Mouse (Mus musculus) embryonic facial prominence, embryonic 14.5 days (tissue): ENCODE data around the gene Arid3a. TPM values are rescaled to one million over a fixed set of nuclear protein-coding genes. Genes with fewer than 3 reads are reported as not detected.

Source experiments
- ATAC-seq: fragments of 200-750 bp; cut with Nextera tagmentation; 2 replicates; pipeline ENCODE4 v1.8.0; 2017; ENCODE audit warnings: low read depth, moderate number of reproducible peaks, moderate TSS enrichment
- DNase-seq: peaks from one replicate; pipeline ENCODE4 v3.0.0-alpha.2; 2015; ENCODE audit warnings: low spot score
- H3K27ac ChIP-seq: fragments of 300-500 bp; sonication (generic); replicated peaks from 2 replicates; pipeline ENCODE4 v1.5.1; 2014; ENCODE audit warnings: low read depth, mild to moderate bottlenecking, low read length, moderate library complexity
- H3K27me3 ChIP-seq: fragments of 300-500 bp; sonication (generic); replicated peaks from 2 replicates; pipeline ENCODE4 v1.6.1; 2014; ENCODE audit warnings: low read length; ENCODE audit not compliant: control insufficient read depth, insufficient read depth
- H3K36me3 ChIP-seq: fragments of 300-500 bp; sonication (generic); 2 replicates; pipeline ENCODE4 v1.6.1; 2014; ENCODE audit warnings: low read length, mixed read lengths; ENCODE audit not compliant: control insufficient read depth, insufficient read depth
- H3K4me1 ChIP-seq: fragments of 300-500 bp; sonication (generic); 2 replicates; pipeline ENCODE4 v1.6.1; 2014; ENCODE audit warnings: antibody characterized with exemption, low read length; ENCODE audit not compliant: control insufficient read depth, insufficient read depth
- H3K4me2 ChIP-seq: fragments of 300-500 bp; sonication (generic); 2 replicates; pipeline ENCODE4 v1.6.1; 2014; ENCODE audit warnings: low read depth, mild to moderate bottlenecking, low read length, moderate library complexity, mixed read lengths
- H3K4me3 ChIP-seq: fragments of 300-500 bp; sonication (generic); 2 replicates; pipeline ENCODE4 v1.5.1; 2014; ENCODE audit warnings: low read depth, mild to moderate bottlenecking, low read length
- H3K9ac ChIP-seq: fragments of 300-500 bp; sonication (generic); 2 replicates; pipeline ENCODE4 v1.6.1; 2014; ENCODE audit warnings: low read depth, mild to moderate bottlenecking, low read length, moderate library complexity, mixed read lengths
- H3K9me3 ChIP-seq: fragments of 300-500 bp; sonication (generic); 2 replicates; pipeline ENCODE4 v1.6.1; 2016; ENCODE audit warnings: low read length; ENCODE audit not compliant: control insufficient read depth
- WGBS: fragments of 180-500 bp; shearing (Covaris S2); extraction: QIAGEN DNeasy Blood & Tissue Kit; methylation state at CpG from one replicate; pipeline ENCODE4 v1.1.7; 2014; 5-methylcytosine and 5-hydroxymethylcytosine counted together
- polyA plus RNA-seq: library from polyadenylated mRNA; unstranded; fragments of >200 nt; fragmentation: Nextera tagmentation; extraction: Ambion mirVana; gene quantifications from 2 replicates; pipeline ENCODE4 v1.2.1, GENCODE M21; 2014

Arid3a gene
- polyA plus RNA-seq, 1 experiment from 2014 or later: 3.1 TPM

- DNase-seq: no peak
- Histone ChIP-seq H3K27me3 (no peaks in the 10 kb centered on the region), H3K4me3 (peak overlapping the region; percentile 74), H3K36me3 (peaks cover 6% of the 10 kb centered on the region), H3K9ac (peak overlapping the region; percentile 87), H3K4me2 (peak overlapping the region; percentile 97), H3K27ac (peak overlapping the region; percentile 99), H3K9me3 (0 out of 2 replicates have a peak, but pooled peaks cover 1% of the 10 kb centered on the region), H3K4me1 (peaks cover 43% of the 10 kb centered on the region)
- no peak for ATAC-seq
- 35% methylated on average over 6 of the region's 6 CpGs for WGBS
Measured at GRCm38 (mm10) chr10:79986232-79986878, 59.5 kb downstream of the Arid3a start.

GRCm38 (mm10) chr10:79986963-79987362 lies 60.1 kb downstream of the Arid3a start:
- Histone ChIP-seq H3K36me3 (peaks cover 13% of the 10 kb centered on the region), H3K4me1 (peaks cover 43% of the 10 kb centered on the region), H3K9me3 (0 out of 2 replicates have a peak, but pooled peaks cover 5% of the 10 kb centered on the region), H3K4me3 (peak overlapping the region; percentile 8), H3K27me3 (no peaks in the 10 kb centered on the region), H3K9ac (peak overlapping the region; percentile 86; the same call in 1 of the 2 replicates), H3K27ac (peak overlapping the region; percentile 99), H3K4me2 (peak overlapping the region; percentile 97)
- peak; percentile 85 for DNase-seq
- ATAC-seq: no peak
- WGBS: 4% methylated on average over 11 of the region's 11 CpGs

- Histone ChIP-seq H3K9me3 (0 out of 2 replicates have a peak, but pooled peaks cover 5% of the 10 kb centered on the region), H3K4me1 (peaks cover 40% of the 10 kb centered on the region)
- WGBS: 8% methylated on average over 19 of the region's 27 CpGs
Measured at GRCm38 (mm10) chr10:79987771-79988505, 61.1 kb downstream of the Arid3a start.

GRCm38 (mm10) chr10:79988506-79989271 lies 61.8 kb downstream of the Arid3a start, which contains the start of gene Cnn2:
Gene Cnn2, plus strand, starts transcription at chr10:79988584.
- H3K4me1 ChIP-seq: peaks cover 34% of the 10 kb centered on the region
- ATAC-seq (peak; percentile 13; the same call in 1 of the 2 replicates), DNase-seq (peak; percentile 92)
- peak within 1 kb of the TSS; percentile 97 for H3K4me2 ChIP-seq
- H3K4me3 ChIP-seq: peak within 1 kb of the TSS; percentile 82
- H3K27me3 ChIP-seq: no peaks in the 10 kb centered on the region
- peak within 1 kb of the TSS; percentile 99 for H3K27ac ChIP-seq
- WGBS: 1% methylated on average over 25 of the region's 59 CpGs
- peaks cover 30% of the 10 kb centered on the region for H3K36me3 ChIP-seq
- 0 out of 2 replicates have a peak, but pooled peaks cover 5% of the 10 kb centered on the region for H3K9me3 ChIP-seq
- peak within 1 kb of the TSS; percentile 86 for H3K9ac ChIP-seq

More at GRCm38 (mm10) chr10:79987771-79988505, 61.1 kb downstream of the Arid3a start:
- ATAC-seq (no peak), DNase-seq (no peak)
- peak overlapping the region; percentile 86 for H3K9ac ChIP-seq
- peak overlapping the region; percentile 82 for H3K4me3 ChIP-seq
- peaks cover 22% of the 10 kb centered on the region for H3K36me3 ChIP-seq
- peak overlapping the region; percentile 97 for H3K4me2 ChIP-seq
- no peaks in the 10 kb centered on the region for H3K27me3 ChIP-seq
- H3K27ac ChIP-seq: peak overlapping the region; percentile 99

- H3K4me3 ChIP-seq: peak overlapping the region; percentile 82
- DNase-seq (no peak), ATAC-seq (no peak)
- H3K9ac ChIP-seq: peak overlapping the region; percentile 86
- no peaks in the 10 kb centered on the region for H3K27me3 ChIP-seq
- H3K36me3 ChIP-seq: peaks cover 36% of the 10 kb centered on the region
- peak overlapping the region; percentile 97 for H3K4me2 ChIP-seq
- peak overlapping the region; percentile 99 for H3K27ac ChIP-seq
- H3K9me3 ChIP-seq: 0 out of 2 replicates have a peak, but pooled peaks cover 5% of the 10 kb centered on the region
- 17% methylated on average over 8 of the region's 8 CpGs for WGBS
- peaks cover 34% of the 10 kb centered on the region for H3K4me1 ChIP-seq
Measured at GRCm38 (mm10) chr10:79989272-79989786, 62.5 kb downstream of the Arid3a start.

- Histone ChIP-seq H3K4me1 (peaks cover 34% of the 10 kb centered on the region), H3K4me2 (peak overlapping the region; percentile 97), H3K9ac (peak overlapping the region; percentile 86), H3K27ac (peak overlapping the region; percentile 12; the same call in 1 of the 2 replicates), H3K4me3 (peak overlapping the region; percentile 82), H3K27me3 (no peaks in the 10 kb centered on the region), H3K9me3 (0 out of 2 replicates have a peak, but pooled peaks cover 5% of the 10 kb centered on the region), H3K36me3 (peaks cover 42% of the 10 kb centered on the region)
- no peak for ATAC-seq
- no peak for DNase-seq
- WGBS: 11% methylated on average over 14 of the region's 15 CpGs
Measured at GRCm38 (mm10) chr10:79989870-79990269, 63.0 kb downstream of the Arid3a start.

- Histone ChIP-seq H3K9ac (no peak overlapping the region), H3K36me3 (peaks cover 48% of the 10 kb centered on the region), H3K4me1 (peaks cover 29% of the 10 kb centered on the region), H3K4me2 (no peak overlapping the region; the same call in 1 of the 2 replicates), H3K9me3 (0 out of 2 replicates have a peak, but pooled peaks cover 5% of the 10 kb centered on the region), H3K27ac (no peak overlapping the region), H3K27me3 (no peaks in the 10 kb centered on the region), H3K4me3 (no peak overlapping the region)
- 75% methylated on average over 12 of the region's 12 CpGs for whole genome bisulfite sequencing
- DNase-seq (no peak), ATAC-seq (no peak)
Measured at GRCm38 (mm10) chr10:79991099-79991498, 64.3 kb downstream of the Arid3a start.

- DNase-seq (no peak), ATAC-seq (no peak)
- H3K9me3 ChIP-seq: 0 out of 2 replicates have a peak, but pooled peaks cover 5% of the 10 kb centered on the region
- no peak overlapping the region for H3K27ac ChIP-seq
- no peak overlapping the region; the same call in 1 of the 2 replicates for H3K4me2 ChIP-seq
- no peak overlapping the region for H3K4me3 ChIP-seq
- 88% methylated on average over 6 of the region's 6 CpGs for WGBS
- H3K4me1 ChIP-seq: peaks cover 25% of the 10 kb centered on the region
- peaks cover 48% of the 10 kb centered on the region for H3K36me3 ChIP-seq
- H3K9ac ChIP-seq: no peak overlapping the region
- H3K27me3 ChIP-seq: no peaks in the 10 kb centered on the region
Measured at GRCm38 (mm10) chr10:79991548-79991947, 64.7 kb downstream of the Arid3a start.
